Mouse (Mus musculus) intestine, postnatal 0 days (tissue): ENCODE data around the gene Itgav. TPM values are rescaled to one million over a fixed set of nuclear protein-coding genes. Genes with fewer than 3 reads are reported as not detected.

Experiments used
- ATAC-seq: fragments of 200-750 bp; cut with Nextera tagmentation; 2 replicates; pipeline ENCODE4 v1.8.0; 2017; ENCODE audit warnings: mild to moderate bottlenecking, moderate TSS enrichment, moderate library complexity
- H3K27ac ChIP-seq: fragments of 300-500 bp; sonication (generic); 2 replicates; pipeline ENCODE4 v1.5.1; 2014; ENCODE audit warnings: mild to moderate bottlenecking, low read depth, low read length, moderate library complexity
- H3K27me3 ChIP-seq: fragments of 300-500 bp; sonication (generic); replicated peaks from 2 replicates; pipeline ENCODE4 v1.6.1; 2014; ENCODE audit warnings: low read length, mixed read lengths; ENCODE audit not compliant: control insufficient read depth, insufficient read depth
- H3K36me3 ChIP-seq: fragments of 300-500 bp; sonication (generic); 2 replicates; pipeline ENCODE4 v1.6.1; 2014; ENCODE audit warnings: mild to moderate bottlenecking, moderate library complexity; ENCODE audit not compliant: control insufficient read depth, insufficient read depth
- H3K4me1 ChIP-seq: fragments of 300-500 bp; sonication (generic); replicated peaks from 2 replicates; pipeline ENCODE4 v1.6.1; 2014; ENCODE audit warnings: antibody characterized with exemption, low read length, mixed read lengths; ENCODE audit not compliant: control insufficient read depth, insufficient read depth
- H3K4me2 ChIP-seq: fragments of 300-500 bp; sonication (generic); replicated peaks from 2 replicates; pipeline ENCODE4 v1.6.1; 2014; ENCODE audit warnings: low read depth, mild to moderate bottlenecking, moderate library complexity
- H3K4me3 ChIP-seq: fragments of 300-500 bp; sonication (generic); 2 replicates; pipeline ENCODE4 v1.5.1; 2014; ENCODE audit warnings: low read depth, low read length
- H3K9ac ChIP-seq: fragments of 300-500 bp; sonication (generic); 2 replicates; pipeline ENCODE4 v1.6.1; 2014; ENCODE audit warnings: mild to moderate bottlenecking, low read depth, low read length
- H3K9me3 ChIP-seq: fragments of 300-500 bp; sonication (generic); 2 replicates; pipeline ENCODE4 v1.6.1; 2016; ENCODE audit warnings: mixed run types; ENCODE audit not compliant: control insufficient read depth
- CTCF ChIP-seq: sonication (generic); IDR thresholded peaks from 2 replicates; pipeline ENCODE4 v1.5.1; 2016; ENCODE audit warnings: low read depth, mild to moderate bottlenecking, control low read depth, antibody characterized with exemption, moderate library complexity
- WGBS: fragments of 180-500 bp; shearing (Covaris S2); extraction: QIAGEN DNeasy Blood & Tissue Kit; methylation state at CpG from one replicate; pipeline ENCODE4 v1.1.7; 2014; 5-methylcytosine and 5-hydroxymethylcytosine counted together
- polyA plus RNA-seq: library from polyadenylated mRNA; unstranded; fragments of >200 nt; fragmentation: Nextera tagmentation; extraction: Ambion mirVana; gene quantifications from 2 replicates; pipeline ENCODE4 v1.2.1, GENCODE M21; 2015

The Itgav gene
- polyA plus RNA-seq, 1 experiment from 2014 or later: 86.6 TPM

- H3K27me3 ChIP-seq: no peaks in the 10 kb centered on the region
- H3K9ac ChIP-seq: no peak overlapping the region
- no peak overlapping the region for H3K27ac ChIP-seq
- peaks cover 3% of the 10 kb centered on the region; the same call in 1 of the 2 replicates for H3K4me1 ChIP-seq
- no peaks in the 10 kb centered on the region for H3K9me3 ChIP-seq
- no peak for TF ChIP-seq CTCF
- H3K36me3 ChIP-seq: no peaks in the 10 kb centered on the region
- no peak overlapping the region for H3K4me2 ChIP-seq
- H3K4me3 ChIP-seq: no peak overlapping the region
- ATAC-seq: no peak
- WGBS: 28% methylated on average over 6 of the region's 6 CpGs
Observed at GRCm38 (mm10) chr2:83681785-83682184, 42.4 kb upstream of the Itgav start.

DNA sequence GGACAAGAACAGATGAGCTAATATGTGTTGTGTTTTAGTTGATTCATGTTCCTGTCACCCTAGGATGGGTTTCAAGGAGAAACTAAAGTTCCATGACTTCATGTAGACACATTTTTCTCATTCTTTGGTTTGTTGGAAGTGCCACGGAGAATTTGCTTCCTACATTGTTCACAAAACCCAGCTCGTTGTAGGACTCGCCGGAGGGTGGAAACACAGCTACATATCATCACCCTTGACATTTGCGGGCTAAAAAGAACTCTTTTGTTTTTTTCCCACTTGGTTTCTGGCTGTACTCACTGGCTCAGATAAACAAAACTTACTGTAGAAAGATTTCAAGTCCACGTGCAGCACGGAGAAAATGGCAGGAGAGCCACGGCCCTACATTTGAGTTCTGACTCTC, 41.9 kb upstream of the Itgav start:
- no peak overlapping the region for H3K4me3 ChIP-seq
- 54% methylated on average over 8 of the region's 8 CpGs for WGBS
- H3K9me3 ChIP-seq: no peaks in the 10 kb centered on the region
- TF ChIP-seq CTCF: no peak
- no peaks in the 10 kb centered on the region for H3K27me3 ChIP-seq
- H3K4me2 ChIP-seq: no peak overlapping the region
- H3K9ac ChIP-seq: no peak overlapping the region
- no peak for ATAC-seq
- no peak overlapping the region for H3K27ac ChIP-seq
- H3K36me3 ChIP-seq: no peaks in the 10 kb centered on the region
- peaks cover 3% of the 10 kb centered on the region; the same call in 1 of the 2 replicates for H3K4me1 ChIP-seq

GRCm38 (mm10) chr2:83683731-83684519, 40.3 kb upstream of the Itgav start:
- H3K27me3 ChIP-seq: no peaks in the 10 kb centered on the region
- no peak overlapping the region for H3K4me2 ChIP-seq
- WGBS: 58% methylated on average over 9 of the region's 9 CpGs
- H3K4me3 ChIP-seq: no peak overlapping the region
- H3K9me3 ChIP-seq: no peaks in the 10 kb centered on the region
- no peak for TF ChIP-seq CTCF
- ATAC-seq: peak; percentile 36; the same call in 1 of the 2 replicates
- no peak overlapping the region for H3K9ac ChIP-seq
- no peaks in the 10 kb centered on the region for H3K36me3 ChIP-seq
- H3K4me1 ChIP-seq: peaks cover 3% of the 10 kb centered on the region; the same call in 1 of the 2 replicates
- H3K27ac ChIP-seq: no peak overlapping the region

- H3K4me1 ChIP-seq: peaks cover 3% of the 10 kb centered on the region; the same call in 1 of the 2 replicates
- H3K9me3 ChIP-seq: no peaks in the 10 kb centered on the region
- no peak overlapping the region for H3K4me3 ChIP-seq
- H3K27ac ChIP-seq: no peak overlapping the region
- no peaks in the 10 kb centered on the region for H3K36me3 ChIP-seq
- no peaks in the 10 kb centered on the region for H3K27me3 ChIP-seq
- H3K9ac ChIP-seq: no peak overlapping the region
- no peak overlapping the region for H3K4me2 ChIP-seq
- TF ChIP-seq CTCF: no peak
- ATAC-seq: no peak
- WGBS: 70% methylated on average over 8 of the region's 8 CpGs
Observed at GRCm38 (mm10) chr2:83684691-83685090, 39.5 kb upstream of the Itgav start.

GRCm38 (mm10) chr2:83690372-83690771, 33.8 kb upstream of the Itgav start:
- Histone ChIP-seq H3K4me1 (no peaks in the 10 kb centered on the region), H3K27me3 (no peaks in the 10 kb centered on the region), H3K9me3 (no peaks in the 10 kb centered on the region), H3K36me3 (no peaks in the 10 kb centered on the region), H3K9ac (no peak overlapping the region), H3K4me2 (no peak overlapping the region), H3K4me3 (no peak overlapping the region), H3K27ac (no peak overlapping the region)
- TF ChIP-seq CTCF: no peak
- ATAC-seq: no peak
- WGBS: 62% methylated on average over 2 of the region's 2 CpGs

- TF ChIP-seq CTCF: no peak
- Histone ChIP-seq H3K4me2 (no peak overlapping the region), H3K9ac (no peak overlapping the region), H3K27me3 (no peaks in the 10 kb centered on the region), H3K36me3 (no peaks in the 10 kb centered on the region), H3K4me3 (no peak overlapping the region), H3K27ac (no peak overlapping the region), H3K9me3 (no peaks in the 10 kb centered on the region), H3K4me1 (no peaks in the 10 kb centered on the region)
- WGBS: 45% methylated on average over 10 of the region's 10 CpGs
- no peak for ATAC-seq
Observed at GRCm38 (mm10) chr2:83692651-83693545, 31.3 kb upstream of the Itgav start.
